Mouse (Mus musculus) gastrocnemius, adult 18-20 months (tissue): ENCODE measurements around the gene Amdhd2. TPM values are rescaled to one million over a fixed set of nuclear protein-coding genes. Genes with fewer than 3 reads are reported as not detected.

ENCODE experiments used
- DNase-seq: peaks from one replicate; pipeline ENCODE4 v3.0.0; 2021; ENCODE audit warnings: low spot score
- long read RNA-seq, 2 experiments: library from polyadenylated mRNA; stranded (forward); transcript quantifications; one replicate each; pipeline ENCODE4 v2.0.0; 2021
- total RNA-seq, 2 experiments: library from RNA; stranded (reverse); gene quantifications; 2 replicates each; pipeline ENCODE4 v1.2.3; 2021

Amdhd2 gene
- total RNA-seq: 1 to 10 TPM; 9.1 to 9.2 TPM
- long read RNA-seq, experiment 1, transcript Amdhd2-201 (11 exons, 1,496 nt): major isoform, 8 of 10 reads
- long read RNA-seq, experiment 1, partial matches to known transcripts: 0 of 10 reads
- long read RNA-seq, experiment 1, other reads (novel, unspliced or antisense): 1 of 10 reads
- long read RNA-seq, experiment 2, transcript Amdhd2-201 (11 exons, 1,496 nt): major isoform, 9 of 13 reads
- long read RNA-seq, experiment 2, partial matches to known transcripts: 2 of 13 reads
- long read RNA-seq, experiment 2, other reads (novel, unspliced or antisense): 2 of 13 reads

DNA sequence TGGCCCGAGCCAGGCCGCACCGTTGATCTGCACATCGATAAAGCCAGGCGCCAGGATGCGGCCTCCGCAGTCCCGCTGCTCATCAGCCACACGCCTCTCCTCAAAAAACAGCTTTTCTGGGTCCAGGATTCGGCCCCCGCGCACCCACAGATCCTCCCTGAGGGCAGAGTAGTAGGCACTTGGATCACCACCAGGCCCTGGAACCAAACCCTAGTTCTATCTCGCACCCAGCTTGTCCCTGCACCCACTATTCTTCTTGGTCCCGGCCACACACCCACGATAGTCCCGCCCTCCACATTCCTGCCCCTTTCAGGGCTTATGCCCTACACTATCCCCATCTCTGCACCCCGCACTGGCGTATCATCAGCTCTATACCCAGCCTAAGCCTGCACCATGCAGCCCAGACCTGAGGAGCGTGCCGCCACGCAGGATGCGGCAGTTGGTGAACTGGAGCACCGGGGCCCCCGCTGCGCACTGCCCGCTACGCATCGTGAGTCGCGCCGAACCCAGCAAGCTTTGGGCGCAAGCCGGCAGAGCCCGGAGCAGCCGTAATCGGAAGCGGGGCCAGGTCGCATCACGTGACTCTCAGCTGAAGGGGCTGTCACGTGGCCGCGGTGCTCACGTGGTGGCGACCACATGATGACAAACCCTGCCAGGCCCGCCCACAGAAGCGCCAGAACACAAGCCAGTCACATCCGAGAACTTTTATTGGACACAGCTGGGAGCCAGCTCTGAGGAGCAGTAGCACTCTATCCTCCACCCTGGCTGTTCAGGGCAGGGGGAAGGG, at the start of gene Amdhd2:
Amdhd2 (minus strand) TSS at position 591 of the 787 bp plus-strand sequence.
- peak; percentile 96 for DNase-seq

DNA sequence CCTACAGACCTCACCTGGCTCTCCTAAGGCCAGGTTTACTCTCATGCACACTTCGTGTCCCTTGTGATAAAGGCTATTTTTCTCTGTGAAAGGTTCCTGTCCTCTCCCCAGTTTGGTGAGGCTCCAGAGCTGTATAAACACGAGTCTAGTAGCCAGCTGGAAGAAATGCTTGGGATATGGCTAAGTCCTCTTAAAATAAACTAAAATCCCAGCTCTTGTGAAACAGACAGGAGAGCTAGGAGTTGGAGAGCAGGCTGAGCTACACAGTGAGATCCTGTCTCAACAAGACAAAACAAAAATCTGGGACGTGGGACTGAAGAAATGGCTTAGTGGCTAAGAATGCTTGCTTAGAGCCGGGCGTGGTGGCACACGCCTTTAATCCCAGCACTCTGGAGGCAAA, 49.6 kb upstream of the Amdhd2 start:
- DNase-seq: no peak

DNA sequence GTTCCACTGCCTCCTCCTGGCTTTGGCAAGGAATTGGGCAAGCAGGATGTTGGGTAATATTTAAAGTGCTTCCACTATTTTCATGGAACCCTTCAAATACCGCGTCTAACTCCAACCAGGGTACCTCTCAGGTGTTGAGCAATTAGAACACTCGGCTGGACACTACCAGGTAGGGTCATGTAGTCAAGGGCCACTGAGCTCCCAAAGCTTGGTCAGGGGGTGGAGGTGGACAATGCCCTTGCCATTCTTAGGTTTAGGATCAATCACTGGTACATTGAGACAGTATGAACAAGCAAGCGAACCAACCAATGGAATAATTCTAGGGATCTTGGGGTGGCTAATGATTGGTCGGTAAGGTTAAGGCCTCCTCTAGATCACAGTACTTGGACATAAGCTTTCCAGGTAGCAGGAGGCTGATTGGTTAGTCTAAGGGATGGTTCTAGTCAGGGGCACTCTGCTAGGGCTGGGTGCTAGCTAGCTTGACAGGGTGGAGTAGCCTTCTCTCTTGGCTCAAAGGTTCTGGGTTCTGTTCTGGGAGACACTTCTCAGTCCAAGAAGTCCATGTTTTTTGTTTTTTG, 49.0 kb upstream of the Amdhd2 start:
- DNase-seq: no peak

DNA sequence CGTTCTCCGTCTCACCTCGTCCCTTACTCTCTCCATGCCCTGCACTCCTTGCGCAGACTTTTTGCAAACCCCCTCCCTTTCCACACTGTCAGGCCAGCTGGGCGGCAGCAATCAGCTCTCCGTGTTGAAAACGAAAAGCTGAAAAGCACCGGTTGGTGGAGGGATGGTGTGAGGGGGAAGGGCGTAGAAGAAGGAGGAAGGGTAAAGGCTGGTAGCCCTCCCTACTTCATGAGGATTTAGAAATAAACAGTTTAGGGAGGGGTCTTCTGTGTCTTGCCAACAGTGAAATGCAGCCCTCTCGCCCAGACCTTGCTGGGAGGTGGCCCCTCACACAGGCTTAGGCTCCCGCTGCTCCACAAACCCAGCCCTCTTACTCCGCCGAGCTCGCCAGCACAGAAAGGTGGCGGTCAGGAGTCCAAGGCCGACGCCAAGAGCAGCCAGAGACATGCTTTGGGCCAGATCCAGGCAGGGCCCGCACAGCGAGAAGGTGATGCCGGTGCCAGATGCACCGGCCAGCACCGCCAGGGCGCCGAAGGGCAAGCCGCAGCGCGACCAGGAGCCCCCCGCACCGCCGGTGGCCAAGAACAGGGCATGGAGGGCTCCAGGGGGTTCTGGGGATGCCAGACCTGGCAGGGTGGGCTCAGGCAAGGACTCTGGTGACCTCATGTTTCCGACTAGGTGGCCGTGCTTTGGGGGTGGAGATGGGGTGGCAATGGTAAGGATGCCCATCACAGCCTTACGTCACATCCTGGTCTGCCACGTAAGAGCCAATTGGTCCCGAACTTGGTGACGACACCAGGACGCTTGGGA, 48.3 kb upstream of the Amdhd2 start:
- DNase-seq: peak; percentile 24

DNA sequence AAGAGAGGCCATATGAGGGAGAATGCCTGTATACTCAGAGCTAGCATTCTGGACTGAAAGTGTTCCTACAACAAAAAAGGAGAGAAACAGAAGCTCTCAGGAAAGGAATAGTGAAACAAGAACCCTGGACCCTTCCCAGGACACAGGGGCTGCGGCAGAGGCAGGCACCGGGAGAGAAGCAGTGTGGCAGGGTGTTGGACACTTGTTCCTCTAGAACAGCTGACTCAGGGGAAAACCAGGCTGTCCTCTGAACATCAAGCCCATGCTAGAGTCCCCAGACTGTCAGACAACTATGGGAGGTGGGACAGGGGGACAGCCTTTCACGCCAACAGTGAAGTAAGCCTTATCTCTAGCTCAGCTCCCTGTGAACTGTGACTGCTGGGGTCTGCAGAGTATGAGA, 47.0 kb upstream of the Amdhd2 start:
- DNase-seq: no peak

DNA sequence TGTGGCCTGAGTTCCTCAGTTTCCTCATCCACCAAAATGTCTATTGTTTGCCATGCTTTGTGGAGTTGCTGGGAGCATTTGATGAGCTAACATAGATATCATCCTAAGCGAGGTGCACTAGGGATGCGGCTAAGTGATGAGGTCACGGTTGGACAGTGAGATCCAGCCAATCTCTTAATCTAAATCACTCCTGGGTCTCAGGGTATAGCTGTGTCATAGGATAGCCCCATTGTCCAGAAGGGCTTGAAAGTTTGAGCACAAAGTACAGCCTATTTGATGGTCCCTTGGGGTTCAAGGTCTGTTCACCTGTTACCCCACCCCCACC, 46.3 kb upstream of the Amdhd2 start:
- no peak for DNase-seq

DNA sequence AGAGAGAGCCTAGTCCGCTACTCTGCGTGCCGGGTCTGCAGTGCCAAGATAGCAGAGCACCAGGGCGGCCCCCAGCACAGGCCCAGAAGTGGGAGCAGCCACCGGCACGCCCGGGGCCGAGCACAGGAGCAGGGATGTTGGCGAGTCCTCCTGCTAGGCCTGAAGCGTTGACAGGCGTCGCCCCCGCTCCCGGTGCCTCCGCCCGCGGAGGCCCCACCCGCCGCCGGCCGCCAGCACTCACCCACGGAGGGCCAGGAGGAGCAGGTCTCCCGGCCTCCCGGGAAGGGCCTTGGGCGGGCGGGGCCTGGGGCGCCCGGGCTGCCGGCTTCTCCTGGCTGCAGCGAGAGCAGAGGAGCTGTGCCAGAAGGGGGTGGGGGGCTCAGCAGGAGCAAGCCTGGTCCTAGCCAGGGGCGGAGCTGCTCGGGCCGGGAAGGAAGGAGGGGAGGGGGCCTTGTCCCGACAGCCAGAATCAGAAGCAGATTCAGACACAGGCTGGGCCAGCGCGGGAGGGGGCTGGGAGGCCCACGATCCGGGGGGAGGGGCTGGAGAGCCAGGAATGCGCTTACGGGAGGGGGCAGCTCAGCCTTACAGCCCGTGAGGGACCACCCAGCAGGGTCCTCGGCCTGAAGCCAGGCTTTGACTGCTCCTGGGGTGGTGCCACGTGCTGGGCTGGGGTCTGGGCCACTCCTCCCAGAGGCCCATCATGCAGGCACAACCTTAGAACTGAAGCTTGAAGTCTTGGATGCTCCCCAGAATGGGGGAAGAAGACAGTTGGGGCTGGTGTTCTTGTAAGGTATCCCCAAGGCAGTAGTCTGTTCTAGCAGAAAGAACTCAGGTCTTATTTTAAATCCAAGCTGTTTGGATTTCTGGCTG, 45.7 kb upstream of the Amdhd2 start, which contains the start of gene Ntn3:
Ntn3 (minus strand) TSS at position 489 of the 873 bp plus-strand sequence.
- DNase-seq: peak; percentile 22

DNA sequence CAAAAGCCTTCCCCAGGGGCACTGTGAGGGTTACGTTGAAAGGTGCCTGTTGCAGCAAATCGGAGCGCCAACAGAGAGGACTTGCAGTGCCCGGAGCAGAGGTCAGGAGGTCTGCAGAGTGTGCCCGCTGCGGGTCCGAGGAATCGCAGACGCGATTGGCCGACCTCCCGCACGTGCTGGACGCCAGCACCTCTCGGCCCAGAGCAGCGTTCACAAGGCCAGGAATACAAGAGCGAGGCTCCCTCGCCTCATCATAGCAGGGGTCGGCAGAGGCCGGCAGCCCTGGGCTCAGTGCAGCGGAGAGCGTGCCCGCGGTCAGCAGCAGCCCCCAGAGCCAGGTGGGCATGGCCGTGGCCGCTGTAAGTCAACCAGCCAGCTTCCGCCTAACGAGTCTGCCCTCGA, 45.1 kb upstream of the Amdhd2 start:
- DNase-seq: no peak

DNA sequence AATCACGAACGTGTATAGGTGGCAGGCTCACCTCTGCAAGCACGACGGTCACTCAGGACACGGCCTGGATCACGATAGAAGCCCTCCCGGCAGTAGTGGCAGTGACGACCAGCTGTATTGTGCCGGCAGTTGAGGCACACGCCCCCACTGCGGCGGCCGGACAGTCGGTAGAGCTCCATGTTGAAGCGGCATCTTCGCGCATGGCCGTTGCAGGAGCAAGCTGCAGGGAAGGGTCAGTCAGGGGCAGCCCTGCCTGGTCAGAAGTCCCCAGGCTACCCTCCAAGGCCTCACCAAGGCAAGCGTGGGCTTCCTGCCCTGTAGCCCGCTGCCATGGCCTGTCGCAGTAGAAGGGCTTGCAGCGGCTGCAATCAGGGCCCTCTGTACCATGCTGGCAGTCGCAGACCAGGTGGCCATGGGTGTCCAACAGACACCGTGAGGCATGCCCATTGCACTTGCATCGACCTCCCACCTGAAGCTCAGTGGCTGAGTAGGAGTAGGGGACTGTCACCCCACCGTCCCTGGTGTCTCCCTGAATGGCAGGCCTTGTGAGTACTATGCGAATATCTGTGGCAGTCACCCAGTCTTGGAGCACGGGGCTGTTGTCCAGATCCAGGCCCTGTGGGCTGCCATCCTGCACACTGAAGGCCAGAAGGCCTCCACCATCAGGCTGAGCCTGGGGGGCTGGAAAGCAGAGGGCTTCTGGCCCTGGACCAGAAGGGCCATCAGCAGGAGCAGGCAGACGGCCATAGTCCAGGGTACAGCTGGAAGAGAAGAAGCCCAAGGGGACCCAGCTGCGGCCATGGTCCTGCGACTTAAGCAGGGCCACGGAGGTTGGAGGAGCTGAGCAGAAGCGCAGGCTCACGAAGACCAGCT, 44.4 kb upstream of the Amdhd2 start:
- DNase-seq: no peak

DNA sequence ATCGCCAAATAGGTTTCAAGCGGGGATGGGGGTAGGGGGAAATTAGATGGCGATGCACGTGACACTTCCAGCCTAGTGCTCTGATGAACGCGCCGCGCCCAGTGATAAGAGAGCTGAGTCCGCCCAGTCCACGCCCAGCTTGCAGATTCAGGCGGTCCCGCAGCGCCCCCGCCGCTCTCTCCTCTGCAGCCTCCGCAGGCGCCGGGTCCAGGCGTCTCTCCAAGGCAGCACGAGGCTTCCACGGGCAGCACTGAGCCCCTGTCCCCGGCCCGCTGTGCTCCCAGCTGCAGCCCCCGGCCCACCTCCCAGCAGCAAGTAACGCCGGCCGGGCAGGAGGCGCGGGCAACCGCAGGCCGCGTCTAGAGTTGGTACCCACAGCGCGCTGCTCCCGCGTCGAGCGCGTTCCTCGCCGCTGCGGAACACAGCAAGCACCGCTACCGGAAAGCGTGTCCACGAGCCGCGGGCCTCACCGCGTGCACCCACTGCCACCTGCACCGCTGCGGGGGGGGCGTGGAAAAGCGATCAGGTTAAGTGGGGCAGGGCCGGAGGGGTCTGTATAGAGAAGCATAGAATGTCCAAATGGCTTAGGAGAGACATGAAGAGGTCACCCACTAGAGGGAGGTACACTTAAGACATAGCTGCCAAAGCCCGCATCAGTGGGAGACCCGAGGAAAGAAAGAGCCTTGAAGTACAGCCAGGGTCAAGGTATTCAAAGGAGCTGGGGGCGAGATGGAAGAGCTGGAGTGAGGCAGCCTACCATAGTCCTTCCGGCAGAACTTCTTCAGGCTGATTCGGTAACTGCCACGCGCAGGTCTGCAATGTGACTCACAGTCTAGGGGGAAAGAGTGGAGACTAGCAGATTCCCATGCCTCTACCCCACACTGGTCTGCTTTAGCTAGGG, 43.1 kb upstream of the Amdhd2 start:
- peak; percentile 24 for DNase-seq

DNA sequence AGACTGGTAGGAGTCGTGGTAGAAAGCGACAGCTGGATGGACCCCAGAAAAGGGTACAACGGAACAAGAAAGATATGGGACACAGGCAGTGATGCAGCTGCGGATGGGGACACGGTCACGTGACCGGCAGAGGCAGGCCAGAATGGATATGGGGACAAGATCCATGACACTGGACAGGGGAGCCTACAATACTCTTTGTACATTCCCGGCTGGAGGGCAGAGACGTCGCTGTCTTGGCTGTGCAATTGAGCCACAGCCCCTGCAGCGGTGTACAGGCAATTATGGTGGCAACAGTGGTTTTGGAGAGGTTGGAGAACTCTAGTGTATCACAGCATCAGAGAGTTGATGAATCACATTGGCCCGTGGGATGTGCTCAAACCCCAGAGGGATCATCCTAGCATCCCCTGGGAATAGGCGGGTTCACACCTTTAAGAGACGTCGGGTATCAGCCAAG, 42.4 kb upstream of the Amdhd2 start:
- DNase-seq: peak; percentile 46

DNA sequence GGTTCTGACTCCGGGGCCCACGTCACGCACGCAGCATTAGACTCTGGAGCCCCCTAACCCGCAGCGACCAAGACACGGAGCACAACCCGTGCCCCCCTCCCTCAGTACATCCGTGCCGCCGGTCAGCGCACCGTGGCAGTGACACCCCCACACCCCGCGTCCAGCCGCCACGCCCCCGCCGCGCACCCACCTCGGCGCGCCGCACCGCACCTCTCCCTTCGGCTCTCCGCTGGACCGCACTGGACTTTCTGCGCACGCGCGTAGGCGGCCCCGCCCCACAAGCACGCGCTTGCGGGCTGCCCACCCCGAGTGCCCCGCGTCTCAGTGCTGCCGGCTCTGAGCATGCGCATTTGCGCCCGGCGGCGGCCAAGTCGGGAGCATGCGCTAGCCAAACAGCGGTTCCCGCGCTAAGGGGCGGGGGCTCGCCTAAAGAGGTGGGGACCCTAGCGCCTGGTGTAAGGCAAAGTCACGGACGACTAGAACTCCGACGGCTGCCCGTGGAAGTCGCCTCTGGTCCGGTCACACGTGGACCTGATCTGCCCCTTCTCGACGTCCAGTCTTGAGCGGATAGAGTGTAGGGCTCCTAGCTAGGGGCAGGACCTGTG, 41.8 kb upstream of the Amdhd2 start, which contains the start of gene Tbc1d24:
Tbc1d24 (minus strand) TSS at position 279 of the 605 bp plus-strand sequence.
- peak; percentile 90 for DNase-seq

DNA sequence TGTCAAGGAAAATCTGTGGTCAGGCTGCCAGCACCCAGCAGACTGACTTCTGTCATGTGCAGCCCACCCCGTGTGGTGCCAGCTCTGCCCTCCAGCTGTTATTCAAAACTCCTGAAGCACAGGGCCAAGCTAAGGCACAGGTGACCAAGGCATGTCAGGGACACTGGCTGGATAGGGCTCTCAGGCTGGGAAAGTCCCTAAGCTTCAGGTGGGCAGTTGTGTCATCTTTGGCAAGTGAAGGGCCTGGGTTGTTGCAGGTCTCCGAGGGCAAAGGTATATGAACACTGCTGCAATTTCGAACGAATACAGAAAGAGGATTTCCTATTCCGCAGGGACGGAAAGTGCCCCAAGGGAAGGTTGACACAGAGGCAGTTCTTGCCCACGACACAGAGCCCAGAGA, 41.3 kb upstream of the Amdhd2 start:
- DNase-seq: peak; percentile 23

DNA sequence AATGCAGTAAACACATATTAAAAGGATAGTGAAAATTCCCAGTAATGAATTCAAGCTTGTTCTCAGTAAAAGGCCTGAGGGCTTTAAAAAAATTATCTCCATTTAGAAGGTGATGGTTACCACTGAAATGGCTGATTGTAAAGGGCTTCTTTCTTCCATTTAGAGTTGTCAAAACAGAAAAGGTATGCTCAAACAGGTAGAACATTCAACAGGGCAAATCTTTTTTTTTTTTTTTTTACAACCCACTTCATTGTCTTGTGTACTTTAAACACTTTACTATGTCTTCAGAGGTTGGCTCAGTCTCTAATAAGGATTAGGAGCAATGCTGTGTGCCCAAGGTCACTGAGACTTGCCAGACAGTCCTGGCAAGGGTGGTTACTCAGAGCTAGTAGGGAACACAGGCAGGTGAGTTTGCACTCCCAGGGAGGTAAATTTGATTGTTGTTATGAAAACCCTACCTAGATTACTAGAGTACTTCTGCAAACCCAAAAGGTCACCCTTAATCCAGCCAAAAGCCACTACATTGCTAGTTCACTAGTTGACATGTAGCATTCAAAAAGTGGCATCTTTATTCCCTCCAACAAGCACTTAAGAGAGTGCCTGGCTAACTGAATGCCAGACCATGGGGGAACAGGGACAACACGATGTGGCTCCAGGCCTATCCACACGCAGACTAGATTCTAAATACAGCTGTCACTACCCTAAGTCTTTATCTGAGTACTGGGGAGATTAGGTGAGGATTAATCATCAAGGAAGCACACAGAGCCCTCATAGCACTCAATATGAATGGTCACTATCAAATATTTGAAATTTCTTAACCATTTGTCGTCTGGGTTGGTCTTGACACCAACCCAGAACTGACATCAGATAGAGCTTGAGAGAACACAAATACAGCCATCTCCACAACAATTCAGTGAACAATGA, 40.3 kb upstream of the Amdhd2 start:
- no peak for DNase-seq

DNA sequence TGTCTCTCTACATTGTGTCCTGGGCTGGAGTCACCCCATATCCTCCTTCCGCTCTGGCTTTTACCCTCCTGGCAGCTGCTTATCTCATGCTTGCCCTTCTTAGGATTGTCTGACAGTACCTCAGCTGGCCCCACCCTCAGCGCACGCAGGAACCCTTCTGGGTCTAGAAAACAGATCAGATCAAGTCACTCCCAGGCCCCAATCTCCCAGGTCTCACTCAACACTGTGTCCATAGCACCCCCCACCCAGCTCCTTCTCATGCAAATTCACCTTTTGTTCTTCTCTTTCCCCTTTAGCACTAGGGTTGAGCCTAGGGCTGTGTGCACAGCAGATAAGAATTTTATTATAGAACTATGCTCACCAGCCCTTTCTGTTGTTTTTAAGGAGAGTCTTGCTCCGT, 39.5 kb upstream of the Amdhd2 start:
- no peak for DNase-seq

DNA sequence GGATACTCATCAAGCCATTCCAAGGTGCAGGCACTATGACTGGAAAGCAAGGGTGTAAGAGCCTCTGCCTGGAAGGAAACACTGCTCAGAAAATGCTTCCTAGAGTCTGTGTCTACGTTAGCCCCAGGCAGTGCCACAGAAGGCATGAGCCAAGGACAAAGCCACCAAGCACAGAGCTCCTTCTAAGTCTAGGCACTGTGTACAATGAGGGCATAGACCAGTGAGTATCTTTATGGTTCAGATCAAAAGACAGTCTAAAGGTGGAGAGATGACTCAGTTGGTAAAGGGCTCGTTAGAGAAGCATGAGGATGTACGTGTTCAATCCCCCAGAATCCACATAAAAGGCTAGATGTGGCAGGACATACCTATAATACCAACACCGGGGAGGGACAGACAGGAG, 37.5 kb upstream of the Amdhd2 start:
- no peak for DNase-seq

DNA sequence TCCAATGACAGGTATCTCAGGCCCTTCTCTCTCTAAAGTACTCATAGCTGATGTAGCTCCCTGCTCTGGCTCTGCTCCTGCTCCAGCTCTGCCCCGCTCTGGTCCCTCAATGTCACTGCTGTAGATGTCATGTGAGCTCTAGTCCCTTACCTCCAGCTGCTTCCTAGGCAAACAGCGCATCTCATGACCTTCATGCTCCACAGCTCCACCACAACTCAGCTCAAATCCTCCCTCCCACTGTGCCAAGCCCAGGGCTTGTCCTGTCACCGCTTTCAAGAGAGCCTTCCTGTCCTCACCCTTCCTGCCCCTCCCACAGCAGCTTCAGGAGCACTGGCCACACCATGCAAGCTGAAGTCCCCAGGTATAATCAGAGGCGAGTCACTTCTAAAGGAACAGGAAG, 36.2 kb upstream of the Amdhd2 start:
- no peak for DNase-seq
